Mouse (Mus musculus) cerebellum, adult 18-20 months (tissue): ENCODE data around the gene Arhgap6.
"Not testable (repeated sequence)": the region's sequence is repeated elsewhere in the genome, so short reads cannot be mapped to it uniquely, and the experiment has no call there.

Experiments
- DNase-seq, 2 experiments: peaks; one replicate each; pipeline ENCODE4 v3.0.0; 2021

Gene Arhgap6

GRCm38 (mm10) chrX:169319945-169320667, 525.2 kb downstream of the Arhgap6 start, which contains the start of gene Hccs:
Gene Hccs (minus strand): TSS chrX:169320372.
- DNase-seq = peak; percentile 83 to 91

GRCm38 (mm10) chrX:169320668-169321005, 525.7 kb downstream of the Arhgap6 start:
- not testable (repeated sequence) for DNase-seq

GRCm38 (mm10) chrX:169325929-169326595, 531.2 kb downstream of the Arhgap6 start:
- no peak for DNase-seq

GRCm38 (mm10) chrX:169332264-169332663, 537.4 kb downstream of the Arhgap6 start:
- DNase-seq = peak; percentile 7 to 8

GRCm38 (mm10) chrX:169337559-169337958, 542.7 kb downstream of the Arhgap6 start:
- DNase-seq = no peak

- DNase-seq = no peak
Observed at GRCm38 (mm10) chrX:169338213-169338612, 543.3 kb downstream of the Arhgap6 start.
